Mouse (Mus musculus) ES-Bruce4 (cell line): ENCODE data around the gene Kank3. TPM values are rescaled to one million over a fixed set of nuclear protein-coding genes. Genes with fewer than 3 reads are reported as not detected.

ENCODE experiments used
- H3K27ac ChIP-seq: 2 replicates; pipeline ENCODE4 v1.5.1; 2012; ENCODE audit warnings: low read length, inconsistent platforms; ENCODE audit not compliant: insufficient read depth
- H3K27me3 ChIP-seq: 2 replicates; pipeline ENCODE4 v1.6.1; 2012; ENCODE audit warnings: mild to moderate bottlenecking, low read length, inconsistent platforms; ENCODE audit not compliant: control insufficient read depth, poor library complexity, insufficient read depth, severe bottlenecking
- H3K36me3 ChIP-seq: 2 replicates; pipeline ENCODE4 v1.6.1; 2012; ENCODE audit warnings: inconsistent platforms, mild to moderate bottlenecking, low read length, moderate library complexity; ENCODE audit not compliant: control insufficient read depth, poor library complexity, insufficient read depth, severe bottlenecking
- H3K4me1 ChIP-seq: one replicate; pipeline ENCODE4 v1.8.1; 2011; ENCODE audit warnings: low read length; ENCODE audit not compliant: control insufficient read depth, insufficient read depth
- H3K4me3 ChIP-seq: 2 replicates; pipeline ENCODE4 v1.5.1; 2011; ENCODE audit warnings: low read depth, mild to moderate bottlenecking, low read length
- H3K9ac ChIP-seq: 2 replicates; pipeline ENCODE4 v1.6.1; 2012; ENCODE audit warnings: low read depth, mild to moderate bottlenecking, inconsistent platforms; ENCODE audit not compliant: poor library complexity, severe bottlenecking
- H3K9me3 ChIP-seq: replicated peaks from 2 replicates; pipeline ENCODE4 v1.6.1; 2012; ENCODE audit warnings: mild to moderate bottlenecking, low read length, inconsistent platforms; ENCODE audit not compliant: control insufficient read depth, poor library complexity, insufficient read depth, severe bottlenecking
- CTCF ChIP-seq: IDR thresholded peaks from one replicate; pipeline ENCODE4 v1.8.1; 2011; ENCODE audit warnings: low read depth, low read length
- EP300 ChIP-seq: IDR thresholded peaks from 2 replicates; pipeline ENCODE4 v1.6.1; 2011; ENCODE audit warnings: low read depth, low read length; ENCODE audit not compliant: insufficient read depth
- POLR2A ChIP-seq: IDR thresholded peaks from one replicate; pipeline ENCODE4 v1.8.1; 2011; ENCODE audit warnings: low read length; ENCODE audit not compliant: insufficient read depth
- polyA plus RNA-seq: library from polyadenylated mRNA; stranded (reverse); fragments of >200 nt; gene quantifications from 2 replicates; pipeline ENCODE4 v1.2.4, GENCODE M21; 2011; ENCODE audit warnings: low read depth; ENCODE audit not compliant: missing spikeins, insufficient read depth, insufficient read length

The Kank3 gene
- polyA plus RNA-seq, 1 experiment = 40.0 TPM

DNA sequence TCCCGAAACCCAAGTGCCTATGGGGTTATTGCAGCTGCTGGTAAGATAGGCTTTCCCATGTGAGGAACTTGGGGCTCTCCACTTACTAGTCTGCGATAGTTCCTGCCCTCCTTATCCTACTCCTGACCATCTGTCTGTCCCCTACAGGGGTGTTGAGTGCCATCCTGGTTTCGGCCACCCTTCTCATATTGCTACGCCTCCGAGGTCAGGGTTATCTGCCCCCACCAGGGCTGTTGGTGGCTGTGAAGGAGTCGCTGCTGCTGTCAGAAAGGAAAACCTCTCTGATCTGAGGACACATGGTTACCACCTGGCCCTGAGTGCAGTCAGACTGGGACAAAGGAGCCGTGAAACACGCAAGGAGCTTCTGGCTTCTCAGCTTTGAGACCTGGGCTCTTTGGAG is 37.8 kb downstream of the Kank3 start:
- Histone ChIP-seq H3K4me1 (no peaks in the 10 kb centered on the region), H3K9ac (no peak overlapping the region), H3K4me3 (no peak overlapping the region), H3K36me3 (peaks cover 14% of the 10 kb centered on the region), H3K9me3 (no peaks in the 10 kb centered on the region), H3K27me3 (no peaks in the 10 kb centered on the region), H3K27ac (no peak overlapping the region)
- TF ChIP-seq CTCF (no peak), POLR2A (no peak), EP300 (no peak)

- Histone ChIP-seq H3K36me3 (peaks cover 14% of the 10 kb centered on the region), H3K4me3 (no peak overlapping the region), H3K9me3 (no peaks in the 10 kb centered on the region), H3K9ac (no peak overlapping the region), H3K27ac (no peak overlapping the region), H3K27me3 (no peaks in the 10 kb centered on the region), H3K4me1 (no peaks in the 10 kb centered on the region)
- TF ChIP-seq CTCF = no peak
- TF ChIP-seq EP300 = no peak
- no peak for TF ChIP-seq POLR2A
These were observed 41.0 kb downstream of the Kank3 start for GRCm38 (mm10) chr17:33851331-33851730.

GRCm38 (mm10) chr17:33857816-33858215 is 47.5 kb downstream of the Kank3 start:
- H3K9me3 ChIP-seq = peaks cover 16% of the 10 kb centered on the region
- no peaks in the 10 kb centered on the region for H3K27me3 ChIP-seq
- no peaks in the 10 kb centered on the region for H3K4me1 ChIP-seq
- H3K27ac ChIP-seq = no peak overlapping the region
- H3K36me3 ChIP-seq = no peaks in the 10 kb centered on the region
- no peak for TF ChIP-seq CTCF
- no peak for TF ChIP-seq EP300
- no peak for TF ChIP-seq POLR2A
- H3K4me3 ChIP-seq = no peak overlapping the region
- H3K9ac ChIP-seq = no peak overlapping the region

DNA sequence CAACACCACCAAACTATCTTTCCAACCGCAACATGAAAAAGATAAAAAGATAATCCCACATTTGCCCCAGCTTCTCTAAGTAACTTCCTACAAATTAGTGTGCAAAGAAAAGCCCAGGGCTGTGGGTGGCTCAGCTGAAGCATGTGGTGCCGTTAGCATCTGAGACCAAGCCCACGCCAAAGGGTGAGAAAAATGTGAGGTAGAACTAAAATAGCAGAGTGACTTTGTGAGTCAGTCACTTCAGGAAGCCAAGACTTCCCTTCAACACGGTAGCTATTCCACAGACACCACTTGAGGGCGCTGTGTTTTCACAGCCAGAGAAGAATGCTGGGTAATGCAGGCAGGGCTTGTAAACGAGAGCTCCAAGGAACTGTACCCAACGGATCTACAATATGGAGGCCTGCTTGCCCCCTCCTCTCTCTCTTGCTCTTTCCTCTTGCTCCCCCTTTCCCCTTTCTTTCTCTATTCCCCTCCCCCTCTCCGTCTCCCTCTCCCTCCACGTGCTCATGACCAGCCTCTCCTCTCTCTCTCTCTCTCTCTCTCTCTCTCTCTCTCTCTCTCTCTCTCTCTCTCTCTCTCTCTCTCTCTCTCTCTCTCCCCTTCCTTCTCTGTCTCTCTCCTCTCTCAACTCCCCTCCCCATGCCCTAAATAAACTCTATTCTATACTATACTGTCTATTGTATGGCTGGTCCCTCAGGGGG is 55.2 kb downstream of the Kank3 start:
- Histone ChIP-seq H3K4me1 (peaks cover 3% of the 10 kb centered on the region), H3K9me3 (no peaks in the 10 kb centered on the region), H3K27me3 (no peaks in the 10 kb centered on the region), H3K36me3 (no peaks in the 10 kb centered on the region), H3K27ac (peak overlapping the region; percentile 8; the same call in 1 of the 2 replicates), H3K4me3 (peak overlapping the region; percentile 48), H3K9ac (peak overlapping the region; percentile 44; the same call in 1 of the 2 replicates)
- TF ChIP-seq POLR2A = no peak
- no peak for TF ChIP-seq EP300
- peak; percentile 76 for TF ChIP-seq CTCF

Other genes starting within 250 kb of the Kank3 start
- gene Zfp414, start 181.4 kb upstream of the Kank3 start, polyA plus RNA-seq = 31.9 and 39.5 TPM in 2 replicates
- not detected in 2 replicates for gene Pram1, start 172.5 kb upstream of the Kank3 start, polyA plus RNA-seq
- 607 and 610 TPM in 2 replicates for gene Hnrnpm, start 123.7 kb upstream of the Kank3 start, polyA plus RNA-seq
- 17.1 and 19.1 TPM in 2 replicates for gene March2, start 91.8 kb upstream of the Kank3 start, polyA plus RNA-seq
- gene Rab11b, start 50.0 kb upstream of the Kank3 start, polyA plus RNA-seq = 57.9 and 73.6 TPM in 2 replicates
- 3.6 and 3.9 TPM in 2 replicates for gene Angptl4, start 28.7 kb upstream of the Kank3 start, polyA plus RNA-seq
- 3,700 and 3,844 TPM in 2 replicates for gene Rps28, start 14.0 kb downstream of the Kank3 start, polyA plus RNA-seq
- gene Ndufa7, start 14.1 kb downstream of the Kank3 start, polyA plus RNA-seq = 406 and 464 TPM in 2 replicates
- 30.6 and 35.7 TPM in 2 replicates for gene Cd320, start 32.6 kb downstream of the Kank3 start, polyA plus RNA-seq
- gene Gm7029, start 63.3 kb downstream of the Kank3 start, polyA plus RNA-seq = not detected in 2 replicates
- gene Kifc1, start 80.1 kb downstream of the Kank3 start, polyA plus RNA-seq = 155 and 186 TPM in 2 replicates
- 16.7 and 19.1 TPM in 2 replicates for gene Platr17, start 94.6 kb downstream of the Kank3 start, polyA plus RNA-seq
- 40.2 and 42.3 TPM in 2 replicates for gene Daxx, start 98.9 kb downstream of the Kank3 start, polyA plus RNA-seq
- 81.0 and 97.3 TPM in 2 replicates for gene Tapbp, start 105.4 kb downstream of the Kank3 start, polyA plus RNA-seq
- gene Zbtb22, start 105.4 kb downstream of the Kank3 start, polyA plus RNA-seq = 14.8 and 20.7 TPM in 2 replicates
- gene Rgl2, start 119.0 kb downstream of the Kank3 start, polyA plus RNA-seq = 34.7 and 37.5 TPM in 2 replicates
- gene Pfdn6, start 129.8 kb downstream of the Kank3 start, polyA plus RNA-seq = 146 and 152 TPM in 2 replicates
- 25.3 and 30.2 TPM in 2 replicates for gene Wdr46, start 130.1 kb downstream of the Kank3 start, polyA plus RNA-seq
- 3.6 and 4.2 TPM in 2 replicates for gene B3galt4, start 141.0 kb downstream of the Kank3 start, polyA plus RNA-seq
- 18.3 and 19.0 TPM in 2 replicates for gene Vps52, start 145.3 kb downstream of the Kank3 start, polyA plus RNA-seq
- 2,174 TPM in 2 replicates for gene Rps18, start 145.5 kb downstream of the Kank3 start, polyA plus RNA-seq
- 98.4 and 103 TPM in 2 replicates for gene H2-K1, start 189.8 kb downstream of the Kank3 start, polyA plus RNA-seq
- gene Ring1, start 214.2 kb downstream of the Kank3 start, polyA plus RNA-seq = 8.1 and 11.4 TPM in 2 replicates
- gene H2-Ke6, start 217.5 kb downstream of the Kank3 start, polyA plus RNA-seq = 19.0 and 26.1 TPM in 2 replicates
- 57.2 and 68.8 TPM in 2 replicates for gene Slc39a7, start 221.2 kb downstream of the Kank3 start, polyA plus RNA-seq
- 37.7 and 38.2 TPM in 2 replicates for gene Rxrb, start 221.3 kb downstream of the Kank3 start, polyA plus RNA-seq
- 0.82 and 0.85 TPM in 2 replicates for gene Col11a2, start 228.9 kb downstream of the Kank3 start, polyA plus RNA-seq